15 mouse cellular contexts compared by ENCODE assay signal in the genomic region with DNA sequence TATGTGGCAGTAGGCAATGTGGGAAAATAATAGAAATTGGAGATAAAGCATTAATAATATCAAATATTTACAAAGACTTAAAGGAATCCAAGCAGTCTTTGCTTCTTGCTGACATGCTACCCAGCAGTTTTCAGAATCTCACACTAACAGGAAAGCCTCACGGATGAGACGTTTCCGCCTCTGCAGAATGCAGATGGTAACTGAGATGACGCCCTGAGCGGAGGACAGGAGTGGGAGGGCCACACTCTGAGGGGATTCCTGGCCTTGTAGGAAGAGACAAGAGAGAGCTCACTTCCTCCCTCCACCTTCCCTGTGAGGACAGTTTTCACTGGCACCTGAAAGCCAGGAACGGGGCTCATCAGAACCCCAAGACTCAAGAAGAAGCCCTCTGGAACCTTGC.
DNase-seq lines count a peak whose midpoint lies in the region.
"Had no signal": no experiment of that assay in that cellular context is flagged by ENCODE, and none has a peak within 500 bp of the region (broad histone marks: within the 10 kb centered on the region; RNA-seq: fewer than 3 reads in every experiment).

No protein-coding gene starts in this region.

- DNase-seq in layer of hippocampus, adult 8-10 months (ENCODE audit: low spot score in 2 of 2): peak; percentile 3
- DNase-seq in layer of hippocampus, postnatal 25 days (ENCODE audit: extremely low spot score in 1 of 2, low spot score in 1 of 2): no peak
- peak; percentile 57 for DNase-seq in right cerebral cortex, adult 18-20 months
- DNase-seq in right cerebral cortex, postnatal 14 days: no peak
- peak; percentile 40 for DNase-seq in telencephalon, adult 2 months (ENCODE audit: low read depth, low spot score)
- DNase-seq in left cerebral cortex, adult 9 months (ENCODE audit: low spot score in 2 of 2): no peak
- DNase-seq: adrenal gland, adult 8-10 months; adrenal gland, postnatal 25 days; B cell, adult 2 months; cerebellum, adult 18-20 months; cerebellum, adult 9-10 months; cerebellum, postnatal 14 days; gastrocnemius, postnatal 36 days; heart, adult 2 months; heart, postnatal 14 days had no signal

Comparison
In these comparisons a context has a peak if more than half of its experiments do, and no peak if none do; other contexts are left out.
1. DNase-seq: peak in layer of hippocampus, adult 8-10 months (2 of 2), right cerebral cortex, adult 18-20 months (single experiment) and telencephalon, adult 2 months (single experiment); none in layer of hippocampus, postnatal 25 days (0 of 2), right cerebral cortex, postnatal 14 days (single experiment) and left cerebral cortex, adult 9 months (0 of 2).